Mouse (Mus musculus) bone marrow, adult 2 months (tissue): ENCODE data around the gene Mycbpap. TPM values are rescaled to one million over a fixed set of nuclear protein-coding genes. Genes with fewer than 3 reads are reported as not detected.

Experiments used
- H3K27ac ChIP-seq: fragments of 200-500 bp; 2 replicates; pipeline ENCODE4 v1.5.1; 2012; ENCODE audit warnings: low read depth, mild to moderate bottlenecking, control low read depth, inconsistent platforms, low read length; ENCODE audit not compliant: control insufficient read depth, poor library complexity, insufficient read depth
- H3K4me1 ChIP-seq: fragments of 200-500 bp; 2 replicates; pipeline ENCODE4 v1.6.1; 2011; ENCODE audit warnings: low read length; ENCODE audit not compliant: control insufficient read depth, insufficient read depth
- H3K4me3 ChIP-seq: fragments of 200-500 bp; replicated peaks from 2 replicates; pipeline ENCODE3; 2011; ENCODE audit warnings: mild to moderate bottlenecking, low read depth, low read length, control low read depth; ENCODE audit not compliant: control insufficient read depth
- CTCF ChIP-seq: fragments of 200-500 bp; IDR thresholded peaks from 2 replicates; pipeline ENCODE4 v1.5.1; 2011; ENCODE audit warnings: low read length, control low read depth; ENCODE audit not compliant: control insufficient read depth, insufficient read depth
- POLR2A ChIP-seq: fragments of 200-500 bp; IDR thresholded peaks from 2 replicates; pipeline ENCODE4 v1.6.1; 2011; ENCODE audit warnings: low read depth, mild to moderate bottlenecking, control low read depth, low read length, borderline replicate concordance; ENCODE audit not compliant: control insufficient read depth
- WGBS: fragments of 180-500 bp; shearing (Covaris S2); methylation state at CpG from one replicate; pipeline ENCODE4 v1.1.7; 2018; 5-methylcytosine and 5-hydroxymethylcytosine counted together
- polyA plus RNA-seq: library from polyadenylated mRNA; stranded (reverse); fragments of >200 nt; gene quantifications from 2 replicates; pipeline ENCODE4 v1.2.4, GENCODE M21; 2011; ENCODE audit warnings: low replicate concordance; ENCODE audit not compliant: missing spikeins, insufficient read depth, insufficient read length

Mycbpap gene
- polyA plus RNA-seq, 1 experiment, result not detected

DNA sequence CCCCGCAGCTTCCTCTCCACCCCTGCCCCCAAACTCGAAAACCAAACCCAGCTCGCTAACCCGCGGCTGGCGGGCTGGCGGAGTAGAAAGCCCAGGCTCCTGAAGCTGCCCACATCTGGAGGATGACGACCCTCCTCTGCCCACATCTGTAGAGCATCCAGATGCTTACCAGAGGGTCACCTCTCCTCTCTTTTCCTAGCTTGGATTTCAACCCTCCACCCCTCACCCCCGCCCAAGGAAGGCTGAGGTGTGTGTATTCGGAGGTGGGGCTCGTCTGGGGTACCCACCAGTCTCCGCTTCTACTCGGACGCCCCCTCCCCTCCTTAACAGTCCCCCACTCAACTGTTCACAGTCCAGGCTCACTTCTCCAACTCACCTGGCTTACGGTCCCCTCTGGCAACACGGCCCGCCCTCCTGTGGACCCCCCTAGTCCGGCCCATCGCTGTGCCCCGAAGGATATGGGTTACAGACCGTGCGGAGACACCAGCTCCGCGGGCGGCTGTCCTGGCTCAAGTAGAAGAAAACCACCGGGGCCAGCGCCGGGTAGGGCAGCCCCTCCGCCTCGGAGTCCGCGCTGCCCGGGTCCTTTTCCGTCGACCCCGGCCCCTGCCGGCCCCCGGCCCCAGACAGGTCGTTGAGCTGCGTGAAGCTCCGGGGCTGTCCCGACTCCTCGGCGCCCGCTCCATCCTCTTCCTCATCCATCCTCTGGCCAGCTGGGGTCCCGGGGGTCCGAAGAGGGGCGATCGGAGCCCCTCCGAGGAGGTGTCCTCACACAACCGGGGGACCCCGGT, 48.4 kb downstream of the Mycbpap start:
- no peaks in the 10 kb centered on the region for H3K4me1 ChIP-seq
- TF ChIP-seq POLR2A (no peak), CTCF (no peak)
- no peak overlapping the region for H3K27ac ChIP-seq
- WGBS, result 2% methylated on average over 52 of the region's 52 CpGs
- H3K4me3 ChIP-seq, result no peak overlapping the region

DNA sequence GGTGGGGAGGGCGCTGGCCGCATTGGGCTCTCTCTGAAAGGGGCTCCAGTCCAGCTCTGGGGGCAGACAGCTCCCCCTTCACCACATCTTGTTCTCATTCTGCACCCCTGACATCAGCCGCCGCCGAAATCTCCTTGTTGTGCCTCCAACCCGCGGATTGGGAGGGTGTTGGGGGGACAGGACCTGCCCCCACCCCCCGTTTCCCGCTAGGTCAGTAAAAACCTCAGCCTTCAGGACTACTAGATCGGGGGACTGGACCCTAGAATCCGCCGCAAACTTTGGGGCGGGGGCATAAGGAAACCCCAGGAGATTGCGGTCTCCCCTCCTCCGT, 49.0 kb downstream of the Mycbpap start:
- no peak overlapping the region for H3K27ac ChIP-seq
- WGBS, result under 1% methylated on average over 15 of the region's 15 CpGs
- no peaks in the 10 kb centered on the region for H3K4me1 ChIP-seq
- TF ChIP-seq POLR2A, result no peak
- no peak for TF ChIP-seq CTCF
- H3K4me3 ChIP-seq, result no peak overlapping the region

DNA sequence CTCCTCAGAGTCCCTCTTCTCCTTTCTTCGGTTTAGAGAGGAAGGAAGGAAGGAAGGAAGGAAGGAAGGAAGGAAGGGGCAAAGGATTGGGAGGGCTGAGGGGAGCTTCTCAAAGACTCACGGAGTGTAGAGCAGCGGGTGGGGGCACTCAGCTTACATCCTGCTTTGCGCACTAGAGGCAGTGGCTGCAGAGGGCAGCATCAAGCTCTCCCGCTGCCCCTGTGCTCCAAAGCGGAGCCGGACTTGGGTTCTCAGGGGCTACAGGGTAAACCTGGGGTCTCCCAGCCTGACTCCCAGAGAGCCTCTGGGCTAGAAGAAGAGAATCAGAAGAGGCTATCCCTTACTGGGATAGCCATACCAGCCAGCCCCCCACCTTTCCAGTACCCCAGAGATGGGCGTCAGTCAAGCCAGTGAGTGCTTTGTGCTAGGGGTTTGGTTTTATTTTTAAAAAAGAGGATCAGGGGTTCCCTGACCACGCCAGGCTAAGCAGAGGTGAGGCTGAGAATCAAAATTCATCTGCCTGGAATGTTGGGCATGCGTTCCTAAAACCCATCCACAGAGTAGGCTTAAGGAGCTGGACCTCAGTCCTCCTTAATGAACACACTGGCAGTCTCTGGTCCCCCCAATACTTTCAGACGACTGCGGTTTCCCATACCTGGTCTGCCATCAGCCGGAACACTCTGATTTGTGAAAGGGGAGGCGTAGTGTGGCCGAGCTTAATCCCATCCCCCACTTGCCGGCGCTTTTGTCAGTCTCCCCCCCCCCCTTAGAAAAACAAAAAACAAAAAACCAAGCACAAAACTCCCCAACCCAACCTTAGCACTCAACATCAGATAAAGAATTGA, 49.6 kb downstream of the Mycbpap start:
- no peak overlapping the region for H3K4me3 ChIP-seq
- TF ChIP-seq POLR2A (no peak), CTCF (no peak)
- 5% methylated on average over 17 of the region's 17 CpGs for WGBS

DNA sequence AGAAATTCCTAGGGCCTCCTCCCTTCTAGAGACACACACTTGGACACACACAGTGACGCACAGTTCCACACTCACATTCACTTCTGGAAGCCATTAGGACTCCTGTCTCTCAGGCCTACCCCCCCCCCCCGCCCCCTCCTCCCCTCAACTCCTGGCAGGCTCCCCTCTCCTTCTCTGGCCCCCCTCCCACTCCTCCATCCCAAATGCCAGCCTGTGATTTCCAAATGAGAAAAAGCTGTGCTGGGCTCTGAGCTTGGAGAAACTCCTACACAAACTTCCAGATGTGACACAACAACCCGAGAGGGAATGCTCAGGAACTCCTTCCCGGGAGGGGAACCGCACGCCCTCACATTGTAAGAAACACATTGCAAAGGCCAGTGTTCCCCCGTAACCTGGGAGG, 51.2 kb downstream of the Mycbpap start:
- 74% methylated on average over 7 of the region's 7 CpGs for WGBS

More for the DNA sequence above, 49.6 kb downstream of the Mycbpap start:
- H3K4me1 ChIP-seq, result no peaks in the 10 kb centered on the region
- no peak overlapping the region for H3K27ac ChIP-seq

DNA sequence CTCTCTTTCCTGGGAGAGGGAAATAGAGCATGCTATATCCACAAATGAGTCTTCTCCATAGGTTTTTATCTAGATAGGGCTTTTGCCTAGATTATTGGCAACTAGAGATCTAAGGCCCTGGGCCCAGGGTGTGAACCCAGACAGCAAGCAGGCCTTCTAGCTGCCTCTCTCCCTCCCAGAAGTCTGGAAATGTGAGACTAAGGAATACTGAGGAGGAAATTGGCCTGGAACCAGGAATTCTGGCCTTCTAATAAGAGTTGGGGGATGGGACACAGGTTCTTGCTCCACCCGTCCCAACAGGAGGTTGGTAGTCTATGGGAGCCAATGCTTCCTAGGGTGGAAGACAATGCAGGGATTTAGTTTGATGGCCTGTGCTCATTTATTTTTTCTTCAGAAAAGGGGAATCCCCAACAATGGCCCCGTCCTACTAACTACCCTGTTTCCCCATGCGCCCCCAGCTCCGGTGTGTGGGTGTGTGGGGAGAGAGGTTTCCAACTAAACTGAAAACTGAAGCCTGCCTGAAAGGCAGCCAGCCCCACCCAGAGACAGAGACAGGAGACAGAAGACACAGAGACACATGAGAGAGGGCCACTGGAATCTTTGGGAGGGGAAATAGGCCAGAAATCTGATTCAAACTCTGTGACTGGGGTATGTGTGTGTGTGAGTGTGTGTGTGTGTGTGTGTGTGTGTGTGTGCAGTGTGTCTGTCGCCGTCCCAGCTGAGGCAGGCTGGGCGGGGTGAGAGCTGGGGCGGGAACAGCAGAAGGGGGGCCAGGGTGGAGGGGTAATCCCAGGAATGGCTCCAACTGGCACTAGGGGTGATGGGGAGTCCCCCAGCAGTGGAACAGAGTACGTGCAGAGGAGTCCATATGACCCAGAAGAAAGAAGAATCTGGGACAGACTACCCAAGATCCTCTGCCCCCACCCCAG, 52.1 kb downstream of the Mycbpap start:
- no peak overlapping the region for H3K4me3 ChIP-seq
- no peak for TF ChIP-seq POLR2A
- TF ChIP-seq CTCF, result no peak
- H3K27ac ChIP-seq, result no peak overlapping the region
- 53% methylated on average over 9 of the region's 9 CpGs for WGBS
- no peaks in the 10 kb centered on the region for H3K4me1 ChIP-seq

More for the DNA sequence above, 51.2 kb downstream of the Mycbpap start:
- no peak for TF ChIP-seq POLR2A
- TF ChIP-seq CTCF, result no peak
- no peaks in the 10 kb centered on the region for H3K4me1 ChIP-seq
- H3K4me3 ChIP-seq, result no peak overlapping the region
- H3K27ac ChIP-seq, result no peak overlapping the region

DNA sequence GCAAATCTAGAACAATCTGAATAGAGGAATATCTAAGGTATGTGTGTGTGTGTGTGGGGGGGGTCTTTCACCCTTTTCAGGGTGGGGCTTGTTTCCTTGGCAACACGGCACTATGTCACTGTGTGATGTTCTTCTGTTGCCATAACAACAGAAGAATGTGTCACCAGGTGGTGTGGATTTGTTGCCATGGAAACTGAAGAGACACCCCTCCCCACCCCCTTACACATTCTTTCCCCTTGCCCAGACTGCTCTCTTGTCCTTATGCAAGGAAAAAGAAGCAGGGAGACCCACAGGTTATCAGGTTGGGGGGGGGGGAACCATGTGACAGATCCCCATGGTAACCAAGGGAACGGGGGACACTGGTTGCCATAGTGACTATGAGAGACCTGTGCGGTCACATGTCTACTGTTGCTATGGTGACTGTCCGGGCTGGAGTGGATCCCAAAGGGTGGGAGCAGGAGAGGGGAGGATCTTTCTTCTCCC, 52.9 kb downstream of the Mycbpap start:
- Histone ChIP-seq H3K27ac (no peak overlapping the region), H3K4me1 (no peaks in the 10 kb centered on the region), H3K4me3 (no peak overlapping the region)
- WGBS, result 68% methylated on average over 4 of the region's 4 CpGs
- no peak for TF ChIP-seq POLR2A
- no peak for TF ChIP-seq CTCF

DNA sequence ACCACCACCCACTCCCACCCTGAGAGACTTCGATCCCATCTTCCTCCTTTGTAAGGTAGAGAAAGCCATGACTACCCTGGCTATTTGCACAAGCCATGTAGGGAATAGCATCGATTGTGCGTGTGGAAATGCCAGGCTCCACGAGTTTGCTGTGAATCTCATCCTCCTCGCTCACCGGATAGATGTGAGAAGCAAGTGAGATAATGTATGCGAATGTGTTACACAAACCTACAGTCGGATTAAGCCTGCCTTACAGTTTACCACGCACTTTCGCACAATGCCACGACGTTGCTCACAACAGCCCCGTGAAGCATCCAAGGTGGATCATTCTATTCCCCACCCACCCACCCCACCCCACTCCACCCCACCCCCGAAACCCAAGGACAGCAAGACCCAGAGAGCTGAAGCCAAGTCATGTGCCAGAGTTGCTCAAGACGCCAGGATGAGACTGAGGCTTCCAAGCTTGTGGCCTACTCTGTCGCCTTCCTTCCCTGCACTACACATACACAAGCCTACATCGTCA, 55.1 kb downstream of the Mycbpap start:
- WGBS, result 74% methylated on average over 17 of the region's 17 CpGs

DNA sequence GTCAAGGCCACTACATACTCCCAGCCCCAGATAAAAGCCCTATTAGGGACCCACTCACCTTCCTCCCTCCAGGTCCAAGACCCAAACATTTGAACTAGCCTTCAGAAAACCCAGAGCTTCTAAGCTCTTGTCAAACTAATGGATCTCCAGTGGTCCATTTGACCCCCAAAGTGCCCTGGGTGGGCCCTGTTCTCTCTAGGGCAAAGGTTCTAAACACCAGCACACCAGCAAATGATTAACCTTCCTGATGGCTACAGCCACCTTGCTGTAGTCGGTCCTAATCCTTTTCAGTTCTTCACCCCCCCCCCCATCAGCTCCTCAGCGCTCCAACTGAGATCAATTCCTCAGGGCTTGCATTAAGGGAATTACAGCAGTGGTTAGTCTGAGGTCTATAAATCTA, 57.4 kb downstream of the Mycbpap start:
- TF ChIP-seq POLR2A, result no peak
- no peak for TF ChIP-seq CTCF
- H3K4me1 ChIP-seq, result no peaks in the 10 kb centered on the region
- whole genome bisulfite sequencing, result 77% methylated on average over 2 of the region's 2 CpGs
- H3K27ac ChIP-seq, result no peak overlapping the region
- no peak overlapping the region for H3K4me3 ChIP-seq

More for the DNA sequence above, 55.1 kb downstream of the Mycbpap start:
- no peaks in the 10 kb centered on the region for H3K4me1 ChIP-seq
- H3K4me3 ChIP-seq, result no peak overlapping the region
- H3K27ac ChIP-seq, result no peak overlapping the region
- TF ChIP-seq CTCF, result no peak
- no peak for TF ChIP-seq POLR2A
